Mouse (Mus musculus) spleen, postnatal 4 days (tissue): ENCODE measurements at regions not wholly inside any gene's neighbourhood (a gene's known extent, or its start where the extent isn't known, plus 50 kb on each side); places are given as distances from the start of the nearest gene placed in this dataset.

Source experiments
- DNase-seq, 2 experiments: peaks; one replicate each; pipeline ENCODE4 v3.0.0; 2022; ENCODE audit warnings: low spot score in 2 of 2

GRCm38 (mm10) chr2:45184704-45185620, 67.8 kb upstream of the Zeb2 start:
- no peak for DNase-seq

- DNase-seq = no peak
Measured at GRCm38 (mm10) chr2:45184149-45184548, 67.0 kb upstream of the Zeb2 start.

GRCm38 (mm10) chr2:45182876-45183275, 65.7 kb upstream of the Zeb2 start:
- no peak for DNase-seq

GRCm38 (mm10) chr2:45181552-45181951, 64.4 kb upstream of the Zeb2 start:
- DNase-seq = no peak

GRCm38 (mm10) chr2:45178849-45179453, 61.8 kb upstream of the Zeb2 start:
- no peak for DNase-seq

GRCm38 (mm10) chr2:45172382-45172781, 55.2 kb upstream of the Zeb2 start:
- DNase-seq = no peak

- peak; percentile 23 to 65 for DNase-seq
Measured at GRCm38 (mm10) chr2:45171520-45172173, 54.5 kb upstream of the Zeb2 start.

- DNase-seq = no peak
Measured at GRCm38 (mm10) chr2:45170272-45170671, 53.1 kb upstream of the Zeb2 start.

DNA sequence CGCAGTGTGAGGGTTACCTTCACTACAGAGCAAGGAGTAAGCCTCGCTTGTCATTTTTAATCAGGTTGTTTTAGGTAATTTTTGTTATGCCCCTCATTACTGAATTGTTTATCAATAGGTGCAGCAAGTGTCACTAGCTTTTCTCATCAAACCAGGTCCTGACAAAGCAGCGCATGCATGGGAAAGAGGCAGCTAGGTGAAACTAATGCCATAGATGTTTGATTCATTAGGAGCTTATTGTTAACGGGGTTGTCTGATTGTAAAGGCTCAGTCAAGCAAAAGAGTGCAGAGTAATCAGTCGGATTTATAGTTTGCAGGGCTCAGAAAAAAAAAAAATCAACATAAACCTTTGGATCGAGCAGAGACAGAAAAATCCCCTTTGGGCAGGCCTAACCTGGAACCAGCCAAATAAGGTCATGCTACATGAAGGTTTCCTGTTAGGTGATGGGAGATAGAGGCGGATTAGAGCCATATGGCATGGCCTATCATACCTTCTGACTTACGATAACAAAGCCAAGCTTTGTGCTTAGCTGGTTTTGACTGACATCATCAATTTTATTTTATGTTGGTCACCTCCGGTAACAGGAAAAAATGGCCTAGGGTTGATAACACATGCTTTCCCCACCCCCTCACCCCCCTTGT, 52.4 kb upstream of the Zeb2 start:
- no peak for DNase-seq

GRCm38 (mm10) chr2:45168606-45169005, 51.4 kb upstream of the Zeb2 start:
- DNase-seq = no peak
